Mouse (Mus musculus) natural killer cell, adult 2 months (primary cell): ENCODE measurements at regions not wholly inside any gene's neighbourhood (a gene's known extent, or its start where the extent isn't known, plus 50 kb on each side); places are given as distances from the start of the nearest gene placed in this dataset.

Experiments
- DNase-seq, 2 experiments: peaks; one replicate each; pipeline ENCODE4 v3.0.0; 2022; ENCODE audit warnings: low spot score in 2 of 2

DNA sequence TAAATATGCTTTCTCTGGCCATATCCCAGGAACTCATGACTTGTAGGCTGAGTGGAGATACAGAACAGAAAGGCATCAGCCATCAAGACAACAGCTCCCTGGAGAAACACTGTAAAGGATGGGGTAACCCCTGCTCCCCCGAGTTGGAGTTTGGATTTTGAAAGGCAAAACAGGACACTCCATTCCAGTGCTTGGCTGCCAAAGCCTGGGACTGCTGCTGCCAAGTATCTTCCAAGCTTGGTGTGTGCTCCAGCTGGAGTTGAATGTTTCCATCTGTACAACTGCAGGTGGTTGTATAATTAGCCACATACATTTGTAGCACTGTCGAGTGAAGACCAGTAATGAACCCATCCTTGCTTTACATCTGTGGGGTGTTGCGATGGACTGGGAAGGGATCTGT is 62.1 kb downstream of the 4933412E24Rik start:
- DNase-seq: no peak

DNA sequence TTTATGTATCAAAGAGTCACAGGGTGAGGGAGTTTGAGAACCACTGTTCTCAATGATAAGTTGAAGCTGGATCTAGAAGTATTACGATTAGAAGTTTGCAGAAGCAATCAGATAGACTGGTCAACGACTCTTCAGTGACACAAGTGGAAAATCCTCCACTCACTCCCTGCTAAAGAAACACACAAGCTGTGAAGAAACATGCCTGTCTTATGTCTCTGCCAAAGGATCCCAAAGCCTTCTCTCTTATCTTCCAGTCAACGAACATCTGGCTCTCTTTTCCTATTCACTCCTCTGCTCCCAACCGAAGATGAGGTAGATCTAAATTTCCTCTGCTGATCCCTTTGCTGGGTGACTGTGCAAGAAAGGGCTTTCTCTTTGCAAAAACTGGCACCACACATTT is 62.6 kb downstream of the 4933412E24Rik start:
- no peak for DNase-seq

DNA sequence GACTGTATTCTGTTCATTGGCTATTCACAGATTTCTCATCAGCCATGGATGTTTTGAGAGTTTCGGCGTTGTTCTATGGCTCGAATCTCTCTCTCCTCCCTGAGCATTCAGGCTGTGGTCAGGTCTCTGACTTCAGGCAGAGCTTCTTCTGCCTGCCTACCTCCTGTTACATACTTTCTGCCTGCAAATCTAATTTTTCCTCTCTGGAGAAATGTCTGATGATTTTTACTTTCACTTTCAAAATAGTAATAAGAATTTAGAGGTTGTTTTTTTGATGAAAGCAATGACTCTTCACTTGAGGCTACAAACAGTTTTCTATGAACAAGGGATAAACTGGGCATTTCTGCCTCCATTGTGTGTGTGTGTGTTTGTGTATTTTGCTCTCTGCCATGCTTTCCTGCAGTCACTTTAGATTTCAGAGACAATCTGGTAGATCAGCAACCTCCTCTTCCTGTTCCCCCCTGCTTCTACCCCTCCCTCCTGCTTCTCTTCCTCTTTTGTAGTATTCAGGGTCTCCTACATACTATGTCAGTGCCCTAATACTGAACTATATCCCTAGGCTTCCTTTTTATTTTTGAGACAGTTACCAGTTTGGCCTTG is 65.7 kb downstream of the 4933412E24Rik start:
- peak in 1 of 2 experiments; percentile 15 for DNase-seq

DNA sequence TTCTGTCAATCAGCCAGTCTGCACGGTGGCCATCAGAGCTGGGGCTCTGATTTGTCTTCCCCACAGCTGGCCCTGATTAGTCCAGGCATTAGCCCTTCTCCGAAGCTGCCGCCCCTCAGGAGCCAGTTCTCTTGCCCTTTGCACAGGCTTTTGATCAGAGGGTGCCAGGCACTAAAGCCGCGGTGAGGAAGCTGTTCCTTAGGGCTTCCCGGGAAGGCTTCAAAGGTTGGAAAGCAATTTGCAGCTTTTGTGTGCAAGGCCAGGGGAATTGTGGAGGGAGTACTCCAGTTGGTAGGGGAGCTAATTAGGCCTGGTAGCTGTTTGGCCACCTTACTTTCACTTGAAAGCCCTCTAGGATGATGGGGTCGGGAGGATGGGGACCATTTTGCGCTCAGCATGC is 71.2 kb downstream of the 4933412E24Rik start:
- DNase-seq: no peak

DNA sequence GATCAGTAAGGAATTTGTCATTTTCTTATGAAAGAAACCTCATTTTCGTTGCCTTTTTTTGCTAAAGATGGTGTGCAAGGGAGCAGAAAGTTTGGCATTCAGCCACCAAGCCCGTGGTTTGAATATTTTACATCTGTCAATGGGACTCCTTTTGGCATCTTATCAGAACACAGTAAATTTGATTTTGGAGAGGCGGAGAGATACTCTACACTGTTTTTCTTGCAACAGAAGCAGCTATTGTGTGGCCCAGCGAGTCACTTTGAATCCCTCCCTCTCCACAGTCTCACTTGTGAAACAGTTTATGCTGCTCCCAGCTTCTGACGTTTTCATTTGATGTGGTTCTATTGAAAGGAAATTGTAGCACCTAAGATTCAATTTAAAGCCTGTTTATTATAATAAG is 79.9 kb downstream of the 4933412E24Rik start:
- no peak for DNase-seq

DNA sequence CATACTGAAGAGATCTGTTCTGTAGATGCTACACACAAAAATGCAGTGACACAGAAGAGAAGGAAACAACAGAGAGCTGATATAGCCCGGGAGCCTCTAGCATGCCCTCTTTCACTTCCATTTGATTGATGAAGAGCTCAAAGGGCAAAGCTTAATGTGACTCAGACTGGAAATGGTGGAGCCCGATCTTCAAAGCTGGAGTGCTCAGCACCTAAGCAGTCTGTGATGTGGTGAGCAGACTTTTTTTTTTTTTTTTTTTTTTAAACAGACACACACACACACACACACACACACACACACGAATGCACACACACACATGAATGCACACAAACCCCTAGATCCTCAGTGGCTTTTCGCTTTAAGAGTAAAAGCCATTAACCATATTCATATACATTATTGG is 102.6 kb downstream of the 4933412E24Rik start:
- DNase-seq: peak in 1 of 2 experiments; percentile 19

DNA sequence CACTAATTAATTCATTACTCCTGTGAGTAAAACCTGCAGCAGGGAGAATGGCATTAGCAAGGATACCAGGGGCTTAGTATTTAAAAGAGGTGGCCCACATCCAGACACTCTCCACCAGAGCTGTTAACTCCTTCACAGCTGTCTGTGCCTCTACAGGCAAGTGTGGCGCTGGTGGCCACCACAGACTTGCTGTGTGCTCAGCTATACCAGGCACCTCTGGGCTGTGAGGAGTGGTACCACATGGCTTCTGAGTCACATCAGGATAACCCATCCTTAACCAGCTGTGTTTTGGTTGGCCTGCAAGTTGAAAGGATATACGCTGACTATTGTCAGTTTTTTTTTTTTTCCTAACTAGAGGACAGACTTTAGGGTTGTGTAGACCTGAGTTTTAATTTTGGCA is 108.1 kb downstream of the 4933412E24Rik start:
- no peak for DNase-seq

DNA sequence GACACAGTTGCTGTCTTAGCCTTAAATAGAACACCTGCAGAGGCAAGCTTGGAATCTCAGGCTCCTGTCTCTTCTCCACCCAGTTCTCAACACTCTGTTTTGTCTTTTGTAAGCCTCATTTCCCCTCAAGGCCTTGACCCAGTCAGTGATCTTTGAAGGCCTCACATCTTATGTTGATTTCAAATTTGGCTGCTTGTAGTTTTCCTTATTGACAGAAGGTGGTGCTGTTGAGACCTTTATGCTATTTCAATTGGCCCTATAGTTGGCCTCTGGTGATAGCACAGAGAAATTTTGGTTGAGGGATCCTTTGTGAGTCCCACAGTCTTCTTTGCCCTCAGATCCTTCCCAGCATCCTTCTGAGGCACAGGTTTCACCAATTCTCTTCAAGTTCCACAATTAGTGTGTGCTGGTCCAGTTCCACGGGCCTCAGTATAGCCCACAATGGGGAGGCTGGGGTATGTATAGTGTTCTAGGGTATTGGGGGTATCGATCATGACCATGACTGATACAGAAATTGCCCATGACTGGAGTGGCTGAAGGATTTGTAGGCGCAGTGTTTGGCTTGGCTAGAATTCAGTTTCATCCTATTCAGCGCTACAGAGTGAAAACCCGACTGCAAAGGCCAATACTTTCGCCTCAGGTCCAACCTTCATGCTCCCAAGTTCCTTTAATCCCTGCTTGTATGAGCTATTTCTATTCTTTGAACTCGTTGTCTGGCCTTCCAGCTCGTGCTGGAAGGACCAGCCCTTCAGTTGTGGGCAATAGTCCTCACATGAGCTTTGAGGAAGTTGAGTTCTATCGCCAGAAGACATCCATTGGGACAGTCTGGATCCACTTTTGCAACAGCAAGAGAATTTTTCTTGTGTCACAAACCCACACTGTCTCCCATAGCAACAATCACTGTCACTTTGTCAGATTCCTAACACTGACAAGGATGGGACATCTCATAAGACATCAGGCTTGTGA is 110.3 kb downstream of the 4933412E24Rik start:
- DNase-seq: peak in 1 of 2 experiments; percentile 10

DNA sequence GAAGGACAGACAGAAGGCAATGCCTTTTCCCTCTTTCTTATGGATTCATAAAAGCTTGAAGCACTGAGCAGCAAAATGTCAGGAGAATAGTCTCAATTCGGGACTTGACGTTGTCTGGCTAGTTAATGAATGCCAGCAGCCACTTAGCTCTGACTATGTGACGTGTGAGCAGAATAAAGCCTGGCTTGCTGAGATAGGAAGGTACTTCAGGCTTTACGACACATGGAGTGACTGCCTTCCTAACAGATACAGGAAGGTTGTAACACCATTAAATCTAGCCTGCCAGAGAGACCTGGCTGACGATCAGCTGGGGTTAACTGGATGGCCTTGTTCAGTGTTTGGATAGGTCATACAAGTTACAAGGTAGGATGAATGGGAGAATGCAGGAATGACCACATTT is 111.7 kb downstream of the 4933412E24Rik start:
- no peak for DNase-seq

DNA sequence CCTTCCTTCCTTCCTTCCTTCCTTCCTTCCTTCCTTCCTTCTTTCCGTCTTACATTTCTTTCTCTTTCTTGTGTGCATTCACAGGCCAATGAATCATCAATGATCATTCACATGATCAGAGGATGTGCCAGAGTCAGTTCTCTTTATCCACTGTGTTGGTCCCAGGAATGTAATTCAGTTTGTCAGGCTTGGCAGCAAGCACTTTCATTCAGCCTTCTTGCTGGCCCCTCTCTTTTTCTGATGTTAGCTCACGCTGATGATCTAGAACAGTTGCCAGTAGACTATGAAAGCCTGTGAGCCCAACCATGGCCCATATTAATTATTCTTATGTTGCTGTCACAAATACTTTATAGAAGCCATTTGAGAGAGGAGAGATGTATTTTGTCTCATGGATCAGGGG is 127.4 kb downstream of the 4933412E24Rik start:
- DNase-seq: no peak

DNA sequence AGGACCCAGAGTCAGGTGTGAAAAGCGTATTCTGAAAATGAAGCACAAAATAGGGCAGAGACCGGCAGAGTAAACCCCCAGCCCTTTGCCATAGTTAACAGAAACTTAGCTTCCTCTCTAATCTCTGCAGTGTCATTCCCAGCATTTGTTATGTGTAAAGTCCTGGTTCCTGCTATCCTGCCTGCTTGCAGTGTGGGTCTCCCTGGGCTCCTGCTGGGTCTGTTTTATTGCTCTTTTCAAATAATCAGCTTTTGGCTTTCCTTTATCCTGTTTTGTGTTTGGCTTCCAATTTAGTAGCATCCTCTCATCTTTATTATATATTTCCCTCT is 128.3 kb downstream of the 4933412E24Rik start:
- no peak for DNase-seq

DNA sequence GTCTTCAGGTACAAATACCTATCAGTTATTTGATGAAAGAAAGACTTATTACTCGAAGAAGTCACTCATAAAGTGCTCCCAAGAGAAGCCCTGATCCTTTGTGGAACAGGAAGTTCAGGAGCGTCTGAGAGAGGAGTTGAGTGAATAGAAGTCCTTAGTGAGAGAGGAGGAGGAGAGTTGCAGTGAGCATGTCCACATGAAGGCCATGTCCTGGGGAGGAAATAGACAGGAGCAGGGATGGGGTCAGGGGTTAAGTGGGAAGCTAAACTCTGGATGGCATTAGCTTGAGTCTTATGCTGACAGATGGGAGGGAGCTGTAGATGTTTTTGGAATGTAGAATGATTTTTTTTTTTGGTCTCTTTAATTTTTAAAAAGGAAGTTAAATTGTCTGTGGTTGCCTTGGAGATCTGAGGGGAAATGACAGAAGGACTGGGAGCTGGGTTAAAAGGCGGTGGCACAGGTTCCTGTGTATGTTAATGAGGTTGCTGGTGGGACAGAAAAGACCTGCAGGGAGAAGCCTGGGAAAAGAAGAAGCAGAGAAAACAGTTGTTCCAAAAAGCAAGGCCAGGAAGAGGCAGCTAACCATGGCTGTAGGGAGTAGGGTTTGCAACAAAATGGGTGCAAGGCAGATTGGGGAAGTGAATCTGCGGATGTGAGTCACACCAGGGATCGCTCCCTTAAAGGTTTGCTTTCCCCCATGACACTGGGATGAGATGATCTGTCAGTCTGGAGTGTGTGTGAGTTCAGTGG is 128.9 kb downstream of the 4933412E24Rik start:
- no peak for DNase-seq

DNA sequence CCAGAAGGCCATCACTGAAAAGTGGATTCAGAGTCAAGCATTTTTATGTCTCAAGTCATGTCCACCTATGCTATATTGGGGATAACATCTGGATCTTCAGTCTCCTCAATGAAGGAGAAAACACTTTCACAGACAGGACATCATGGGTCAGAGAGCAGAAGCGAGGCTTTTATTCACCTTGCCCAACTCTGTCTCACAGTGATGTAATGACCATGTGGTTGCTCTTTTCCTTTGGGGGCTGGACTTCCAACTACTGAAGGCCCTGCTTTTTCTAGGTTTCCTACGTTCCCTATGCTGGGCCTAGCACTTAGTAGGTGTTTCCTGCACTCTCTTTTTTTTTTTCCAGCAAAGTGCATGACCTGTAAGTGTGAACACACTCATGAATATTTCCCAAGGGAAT is 130.4 kb downstream of the 4933412E24Rik start:
- no peak for DNase-seq

DNA sequence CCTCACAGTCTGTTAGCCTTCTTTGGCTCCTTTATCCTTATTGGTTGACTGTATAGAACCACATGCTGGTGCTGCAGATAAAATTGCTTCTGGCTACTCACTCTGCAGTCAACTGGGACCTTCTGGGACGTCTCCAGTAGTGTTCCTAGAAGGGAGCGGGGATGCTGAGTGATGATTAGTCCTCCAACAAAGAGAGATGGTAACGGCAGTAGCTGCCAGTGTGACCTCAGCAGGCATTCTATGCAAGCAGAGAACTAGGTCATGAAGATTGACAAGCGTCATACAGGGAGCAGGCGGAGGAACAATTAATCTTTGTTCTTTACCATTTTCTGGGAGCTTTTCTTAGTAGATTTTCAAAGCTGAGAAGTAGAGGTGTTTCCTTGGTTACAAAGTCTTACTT is 134.0 kb downstream of the 4933412E24Rik start:
- no peak for DNase-seq

DNA sequence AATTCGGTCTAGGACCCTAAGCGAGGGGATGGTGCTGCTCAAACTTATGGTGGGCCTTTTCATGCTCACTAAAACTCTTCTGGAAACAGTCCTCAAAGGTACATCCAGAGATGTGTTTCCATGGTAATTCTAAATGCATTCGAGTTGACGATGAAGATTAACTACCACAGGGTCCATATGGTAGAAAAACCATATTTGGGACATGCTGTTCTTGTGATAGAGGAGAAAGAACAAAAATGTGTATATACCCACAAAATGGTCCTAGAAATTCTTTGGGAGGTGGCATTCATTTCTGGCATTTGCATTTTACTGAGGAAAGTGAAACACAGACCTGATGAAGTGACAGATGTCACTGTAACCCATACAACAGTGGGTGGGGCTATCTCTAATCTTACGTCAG is 136.0 kb downstream of the 4933412E24Rik start:
- DNase-seq: no peak

DNA sequence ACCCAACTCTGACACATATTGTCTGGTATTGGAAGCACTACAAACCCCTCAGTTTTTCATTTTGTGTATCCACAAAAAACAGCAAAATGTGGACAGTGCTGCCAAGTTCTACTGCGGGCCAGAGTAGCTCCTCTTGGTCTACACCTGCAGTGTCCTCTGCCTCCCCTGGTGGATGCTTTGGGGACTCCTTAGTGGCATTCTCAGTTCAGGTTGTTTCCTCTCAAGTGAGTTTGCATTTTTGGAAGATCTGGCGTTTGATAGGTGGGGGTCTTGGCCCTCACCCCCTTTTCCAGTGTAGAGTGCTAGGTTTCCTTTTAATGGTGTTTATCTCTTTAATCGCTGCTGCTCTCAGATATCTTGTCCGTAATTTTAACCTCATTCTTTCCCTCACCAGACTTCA is 137.1 kb downstream of the 4933412E24Rik start:
- DNase-seq: peak in 1 of 2 experiments; percentile 45

DNA sequence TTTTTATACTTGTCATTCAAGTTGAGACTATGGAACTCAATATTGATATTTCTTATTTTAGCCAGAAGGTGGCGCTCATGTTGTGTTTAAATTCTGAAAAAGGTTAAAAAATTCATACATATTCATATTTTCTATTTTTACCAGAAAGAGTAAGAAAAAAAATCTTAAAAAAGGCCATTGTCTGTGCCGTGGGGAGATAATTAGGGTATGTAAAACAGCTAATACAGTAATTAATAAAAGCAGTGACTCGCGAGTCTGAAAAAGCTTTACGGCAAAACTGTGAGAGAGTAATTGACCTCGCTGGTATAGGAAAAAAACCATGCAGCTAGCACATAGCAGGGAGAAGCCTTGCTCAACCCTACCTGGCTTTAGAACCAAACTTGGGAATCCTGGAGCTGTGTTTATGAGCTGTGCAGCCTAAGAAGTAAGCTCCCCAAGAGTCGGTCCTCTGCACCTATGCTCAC is 140.1 kb downstream of the 4933412E24Rik start:
- DNase-seq: no peak

DNA sequence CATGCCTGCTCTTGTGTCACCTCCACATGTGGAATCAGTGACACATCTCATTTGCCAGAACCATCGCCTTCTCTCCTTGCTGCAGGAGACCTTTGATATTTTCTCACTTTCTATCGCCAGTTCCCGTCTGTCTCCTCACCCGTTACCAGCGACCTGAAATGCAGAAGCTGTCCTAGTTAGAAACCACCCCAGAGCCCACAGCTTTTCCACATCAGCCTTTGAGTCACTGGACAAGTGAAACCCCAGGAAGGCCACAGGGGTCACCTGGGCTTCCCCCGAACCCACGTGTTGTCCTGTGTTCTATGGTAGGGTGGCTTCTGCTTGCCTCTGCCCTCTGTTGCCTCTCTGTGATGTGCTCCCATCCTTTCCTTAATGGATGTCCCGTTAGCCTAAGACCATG is 149.7 kb downstream of the 4933412E24Rik start:
- DNase-seq: peak; percentile 55 to 58

DNA sequence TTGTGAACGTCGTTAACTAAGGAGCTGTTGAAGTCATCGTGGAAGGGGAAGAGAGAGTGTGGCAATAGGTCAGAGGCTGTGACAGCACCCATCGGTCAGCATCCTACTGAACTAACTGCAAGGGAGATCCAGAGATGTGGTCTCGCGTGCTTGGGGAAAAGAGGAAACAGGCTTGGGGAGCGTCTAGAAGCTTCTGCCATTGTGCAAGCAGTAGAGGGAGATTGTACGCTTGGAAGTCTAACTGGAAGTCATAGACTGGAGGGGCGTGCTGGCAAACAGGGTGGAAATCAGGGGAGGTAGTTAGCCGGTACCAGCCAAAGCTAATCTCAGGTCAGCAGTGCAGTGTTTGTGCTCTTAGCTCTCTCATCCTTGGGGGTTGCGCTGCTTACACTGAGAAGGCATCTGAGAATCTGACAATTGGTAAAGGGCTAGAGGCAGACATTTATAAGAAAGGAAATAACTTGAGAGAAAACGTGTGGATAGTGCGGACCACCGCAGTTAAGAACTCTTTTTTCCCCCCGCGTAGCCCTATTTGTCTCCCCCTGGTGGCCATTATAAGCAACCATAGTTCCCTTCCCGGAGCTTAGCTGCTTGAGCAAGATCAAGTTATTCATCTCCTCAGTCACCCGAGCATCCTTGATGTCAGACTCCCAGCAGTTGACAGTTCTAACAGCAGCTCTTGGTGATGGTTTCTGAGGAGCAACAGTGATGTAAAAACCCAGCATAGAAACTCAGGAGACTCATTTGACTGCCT is 151.5 kb downstream of the 4933412E24Rik start:
- DNase-seq: peak in 1 of 2 experiments; percentile 13

DNA sequence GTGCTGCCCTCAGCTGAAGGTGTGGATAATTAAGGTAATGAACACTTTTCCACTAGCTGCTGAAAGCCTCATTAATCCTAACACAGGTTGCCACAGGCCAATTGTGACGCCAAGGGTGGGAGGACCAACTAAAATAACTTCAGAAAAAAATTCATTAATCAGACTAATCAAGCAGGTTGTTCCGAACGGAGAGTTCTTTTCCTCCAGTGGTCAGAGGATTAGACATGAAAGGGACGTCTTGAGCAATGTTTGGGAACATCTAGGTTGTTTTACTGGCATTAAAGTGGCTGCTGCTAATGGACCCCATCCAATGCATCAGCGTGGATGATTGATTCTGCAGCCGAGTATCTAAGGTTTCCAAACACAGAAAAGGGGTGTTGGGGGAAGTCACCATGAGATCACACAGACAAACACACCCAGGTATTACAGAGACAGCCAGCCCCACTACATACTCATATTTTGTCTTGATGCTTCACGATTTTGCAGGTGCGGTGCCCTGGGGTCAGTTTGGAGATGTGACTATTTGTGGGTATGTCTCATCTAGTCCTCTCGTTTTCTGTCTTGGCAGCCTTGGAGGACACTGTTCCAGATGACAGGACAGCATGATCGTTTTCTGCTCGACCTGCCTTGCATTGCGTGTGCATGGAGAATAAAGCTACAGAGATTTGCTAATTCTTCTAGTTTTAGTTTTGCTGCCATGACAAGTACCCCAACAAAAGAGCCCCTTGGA is 164.0 kb downstream of the 4933412E24Rik start:
- no peak for DNase-seq

DNA sequence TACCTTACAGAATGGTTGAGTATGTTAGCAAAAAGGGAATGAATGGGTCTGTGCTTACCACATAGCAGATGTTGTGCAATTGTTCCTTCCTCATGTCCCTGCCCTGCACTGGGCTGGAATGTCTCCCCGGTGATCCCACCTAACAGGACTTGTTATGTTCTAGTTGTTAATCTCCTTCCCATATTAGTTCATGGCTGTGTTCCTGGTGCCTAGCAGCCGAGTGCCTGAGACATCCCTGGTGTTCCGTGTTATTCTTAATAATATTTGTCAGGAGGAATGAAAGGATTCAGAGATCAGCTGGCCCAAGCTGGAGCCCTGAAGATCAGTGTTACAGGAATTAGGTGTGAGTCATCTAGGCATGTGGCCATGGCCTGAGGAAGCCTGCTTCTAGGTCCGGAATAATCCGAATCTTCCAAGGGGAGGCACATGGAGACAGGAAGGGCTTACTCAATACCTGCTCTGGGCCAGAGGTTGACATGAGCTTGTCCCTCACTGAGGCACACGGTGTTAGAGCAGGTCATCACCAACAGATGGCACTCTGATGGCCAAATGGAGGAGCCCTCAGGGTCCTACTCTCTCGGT is 171.2 kb downstream of the 4933412E24Rik start:
- DNase-seq: no peak
